In genomic region chr13:92665008-92665407, GRCm38 (mm10) we compare ENCODE assay signal across 20 mouse cellular contexts. TPM values are rescaled to one million over a fixed set of nuclear protein-coding genes. Genes with fewer than 3 reads are reported as not detected.
DNase-seq lines count a peak whose midpoint lies in the region; ATAC-seq and TF ChIP-seq lines count a peak whose summit lies in the region.
"Had no signal": no experiment of that assay in that cellular context is flagged by ENCODE, and none has a peak within 500 bp of the region (broad histone marks: within the 10 kb centered on the region; RNA-seq: fewer than 3 reads in every experiment).

No protein-coding gene starts in this region.

- H3K36me3 ChIP-seq in embryonic facial prominence, embryonic 15.5 days = peaks cover 9% of the 10 kb centered on the region; the same call in 1 of the 2 replicates
- peaks cover 8% of the 10 kb centered on the region; the same call in 1 of the 2 replicates for H3K36me3 ChIP-seq in embryonic facial prominence, embryonic 10.5 days (replicated peaks)
- H3K36me3 ChIP-seq in C2C12 (ENCODE audit: control insufficient read depth, insufficient read depth) = no peaks in the 10 kb centered on the region
- H3K36me3 ChIP-seq: forebrain, embryonic 15.5 days had no signal

- no peaks in the 10 kb centered on the region for H3K79me3 ChIP-seq in C2C12 (ENCODE audit: low read depth)

- no peaks in the 10 kb centered on the region for H3K27me3 ChIP-seq in embryonic facial prominence, embryonic 15.5 days
- no peaks in the 10 kb centered on the region for H3K27me3 ChIP-seq in embryonic facial prominence, embryonic 10.5 days (replicated peaks; ENCODE audit: low read depth, poor library complexity, severe bottlenecking)
- H3K27me3 ChIP-seq in C2C12 (ENCODE audit: control insufficient read depth, insufficient read depth, insufficient read length) = no peaks in the 10 kb centered on the region
- H3K27me3 ChIP-seq: forebrain, embryonic 15.5 days; heart, embryonic 12.5 days; hindbrain, embryonic 12.5 days had no signal

- peak; percentile 36; the same call in 1 of the 2 replicates for ATAC-seq in embryonic facial prominence, embryonic 15.5 days (ENCODE audit: insufficient number of reproducible peaks, low FRiP score, low TSS enrichment, low read depth)
- ATAC-seq: forebrain, embryonic 15.5 days; hindbrain, postnatal 0 days had no signal

- no peak overlapping the region for H3K4me3 ChIP-seq in embryonic facial prominence, embryonic 15.5 days (replicated peaks)
- no peak overlapping the region for H3K4me3 ChIP-seq in embryonic facial prominence, embryonic 10.5 days
- H3K4me3 ChIP-seq in C2C12 (ENCODE audit: insufficient read depth, poor library complexity, severe bottlenecking) = no peak overlapping the region
- H3K4me3 ChIP-seq: erythroblast, embryonic 14.5 days; forebrain, embryonic 15.5 days; heart, adult 2 months; heart, embryonic 12.5 days; hindbrain, embryonic 12.5 days had no signal

- H3K4me2 ChIP-seq in embryonic facial prominence, embryonic 15.5 days (replicated peaks) = no peak overlapping the region
- H3K4me2 ChIP-seq: forebrain, embryonic 15.5 days; heart, embryonic 12.5 days; hindbrain, embryonic 12.5 days had no signal

- peaks cover 3% of the 10 kb centered on the region; the same call in 1 of the 2 replicates for H3K4me1 ChIP-seq in embryonic facial prominence, embryonic 15.5 days
- H3K4me1 ChIP-seq in embryonic facial prominence, embryonic 10.5 days = peaks cover 15% of the 10 kb centered on the region
- H3K4me1 ChIP-seq: forebrain, embryonic 15.5 days; hindbrain, embryonic 12.5 days had no signal

- H3K9me3 ChIP-seq in embryonic facial prominence, embryonic 15.5 days (replicated peaks) = no peaks in the 10 kb centered on the region
- no peaks in the 10 kb centered on the region for H3K9me3 ChIP-seq in embryonic facial prominence, embryonic 10.5 days
- H3K9me3 ChIP-seq: forebrain, embryonic 15.5 days; heart, embryonic 12.5 days; hindbrain, embryonic 12.5 days had no signal

- DNase-seq in embryonic facial prominence, embryonic 10.5 days (ENCODE audit: low spot score) = no peak
- DNase-seq in layer of hippocampus, adult 9-11 months = peak; percentile 51
- no peak for DNase-seq in layer of hippocampus, adult 18-20 months (ENCODE audit: low spot score in 2 of 2)
- DNase-seq in fibroblast of lung, adult 2 months (ENCODE audit: low read depth) = peak; percentile 54
- DNase-seq in adrenal gland, adult 2 months = no peak
- DNase-seq in right cerebral cortex, adult 2 months (ENCODE audit: low spot score in 2 of 2) = no peak
- DNase-seq: adrenal gland, postnatal 14 days; B cell, adult 2 months; cerebellum, adult 18-20 months; cerebellum, adult 9-11 months; cerebellum, postnatal 36 days; heart, adult 2 months; heart, postnatal 4 days had no signal

- H3K9ac ChIP-seq in embryonic facial prominence, embryonic 15.5 days = no peak overlapping the region
- H3K9ac ChIP-seq: forebrain, embryonic 15.5 days; heart, embryonic 12.5 days; hindbrain, embryonic 12.5 days had no signal

- no peak overlapping the region for H3ac ChIP-seq in C2C12 (ENCODE audit: control insufficient read depth, insufficient read length, low read depth)

- no peak for TF ChIP-seq CTCF in C2C12 (IDR thresholded peaks at IDR 0.05; ENCODE audit: control insufficient read depth, insufficient read depth, insufficient read length)

- no peak overlapping the region for H3K27ac ChIP-seq in embryonic facial prominence, embryonic 15.5 days (replicated peaks)
- H3K27ac ChIP-seq in embryonic facial prominence, embryonic 10.5 days (replicated peaks) = no peak overlapping the region
- H3K27ac ChIP-seq: forebrain, embryonic 15.5 days; heart, adult 2 months; hindbrain, embryonic 12.5 days; hindbrain, postnatal 0 days had no signal

- WGBS in embryonic facial prominence, embryonic 15.5 days = 82% methylated on average over 4 of the region's 4 CpGs
- 85% methylated on average over 4 of the region's 4 CpGs for WGBS in embryonic facial prominence, embryonic 10.5 days

- no peaks in the 10 kb centered on the region for H3K79me2 ChIP-seq in C2C12 (ENCODE audit: control insufficient read depth, insufficient read depth)

TF ChIP-seq in C2C12, 6 proteins besides CTCF, POLR2A, EP300 and RAD21:
- peak; percentile 88 for TF ChIP-seq USF1 (IDR thresholded peaks at IDR 0.05; ENCODE audit: low read depth)
- no peak for TF ChIP-seq MYOD1 (IDR thresholded peaks at IDR 0.05; ENCODE audit: control insufficient read depth, insufficient read length, low read depth)
- TF ChIP-seq FOSL1 (IDR thresholded peaks at IDR 0.05; ENCODE audit: insufficient read depth, low read length, poor library complexity, severe bottlenecking) = no peak
- no peak for TF ChIP-seq MYOG (IDR thresholded peaks at IDR 0.05; ENCODE audit: control insufficient read depth, extremely low read depth, insufficient read length)
- no peak for TF ChIP-seq CEBPB (IDR thresholded peaks at IDR 0.05; ENCODE audit: low read depth)

RNA-seq across cellular contexts. Expression of gene Serinc5, which starts 54.1 kb away (rescaled TPM):
- 18.8 and 20.0 TPM in 2 replicates for polyA plus RNA-seq in embryonic facial prominence, embryonic 15.5 days (2015; fragmentation: Nextera tagmentation; extraction: Ambion mirVana)
- polyA plus RNA-seq in embryonic facial prominence, embryonic 10.5 days (2016; fragmentation: Nextera tagmentation; extraction: Ambion mirVana) = 11.6 TPM in 2 replicates
- total RNA-seq in layer of hippocampus, adult 18-20 months (2021) = 10 to 100 TPM; 59.0 to 61.1 TPM
- polyA plus RNA-seq in C2C12 (2012; fragmentation: generic; extraction: Trizol) = 2.8 TPM
- total RNA-seq in adrenal gland, adult 2 months (2021) = 100 to 1,000 TPM in 1 of 2 experiments, 10 to 100 TPM in 1; 39.4 to 119 TPM
- 20.0 and 38.6 TPM in 2 replicates for polyA plus RNA-seq in adrenal gland, adult 2 months (2012; rRNA removed)

Comparison
In these comparisons a context has a peak if more than half of its experiments do, and no peak if none do; other contexts are left out.
1. DNase-seq: peak in layer of hippocampus, adult 9-11 months (single experiment) and fibroblast of lung, adult 2 months (single experiment); none in embryonic facial prominence, embryonic 10.5 days (single experiment), layer of hippocampus, adult 18-20 months (0 of 2), adrenal gland, adult 2 months (single experiment) and right cerebral cortex, adult 2 months (0 of 2).